Comparison of ENCODE assay signal across 8 mouse cellular contexts in genomic region chr11:73177895-73178294, GRCm38 (mm10). TPM values are rescaled to one million over a fixed set of nuclear protein-coding genes. Genes with fewer than 3 reads are reported as not detected.
DNase-seq lines count a peak whose midpoint lies in the region; ATAC-seq and TF ChIP-seq lines count a peak whose summit lies in the region.

No protein-coding gene starts in this region.

- TF ChIP-seq CTCF in cortical plate, adult 2 months (IDR thresholded peaks at IDR 0.05; ENCODE audit: extremely low read depth, insufficient read depth, low read length): no peak
- TF ChIP-seq CTCF in midbrain, postnatal 0 days (IDR thresholded peaks at IDR 0.05): peak; percentile 42

- peak overlapping the region; percentile 95; the same call in 1 of the 2 replicates for H3K27ac ChIP-seq in kidney, embryonic 14.5 days (ENCODE audit: low read depth, low read length)
- peak overlapping the region; percentile 89; the same call in 1 of the 2 replicates for H3K27ac ChIP-seq in cortical plate, adult 2 months (ENCODE audit: insufficient read depth, low read length)
- peak overlapping the region; percentile 97 for H3K27ac ChIP-seq in intestine, embryonic 15.5 days
- peak overlapping the region; percentile 83; the same call in 1 of the 2 replicates for H3K27ac ChIP-seq in midbrain, postnatal 0 days (ENCODE audit: low read depth, low read length)

- H3K4me2 ChIP-seq in kidney, embryonic 14.5 days (replicated peaks; ENCODE audit: low read depth, low read length): peak overlapping the region; percentile 73
- H3K4me2 ChIP-seq in intestine, embryonic 15.5 days (replicated peaks): peak overlapping the region; percentile 76
- H3K4me2 ChIP-seq in midbrain, postnatal 0 days (ENCODE audit: low read depth, low read length, poor library complexity, severe bottlenecking): peak overlapping the region; percentile 61

- H3K9ac ChIP-seq in kidney, embryonic 14.5 days (ENCODE audit: low read depth, low read length): peak overlapping the region; percentile 92
- peak overlapping the region; percentile 78 for H3K9ac ChIP-seq in intestine, embryonic 15.5 days
- H3K9ac ChIP-seq in midbrain, postnatal 0 days (replicated peaks; ENCODE audit: low read length, poor library complexity, severe bottlenecking): peak overlapping the region; percentile 86

- H3K27me3 ChIP-seq in kidney, embryonic 14.5 days (ENCODE audit: control insufficient read depth, insufficient read depth, low read length): no peaks in the 10 kb centered on the region
- no peaks in the 10 kb centered on the region for H3K27me3 ChIP-seq in intestine, embryonic 15.5 days (replicated peaks)
- no peaks in the 10 kb centered on the region for H3K27me3 ChIP-seq in midbrain, postnatal 0 days (ENCODE audit: insufficient read depth, low read length)

- H3K36me3 ChIP-seq in kidney, embryonic 14.5 days (ENCODE audit: control insufficient read depth, insufficient read depth, low read length): peaks cover 21% of the 10 kb centered on the region
- H3K36me3 ChIP-seq in intestine, embryonic 15.5 days: peaks cover 8% of the 10 kb centered on the region; the same call in 1 of the 2 replicates
- 0 out of 2 replicates have a peak, but pooled peaks cover 9% of the 10 kb centered on the region for H3K36me3 ChIP-seq in midbrain, postnatal 0 days (ENCODE audit: insufficient read depth, low read length)

- intact Hi-C loops in left cerebral cortex, postnatal 10 days (cut with DNase I): no loop called here

- DNase-seq in kidney, postnatal 14 days: no peak
- DNase-seq in midbrain, postnatal 0 days (ENCODE audit: low spot score): no peak
- DNase-seq in left cerebral cortex, postnatal 10 days (ENCODE audit: extremely low spot score in 1 of 2, low spot score in 2 of 2): no peak
- DNase-seq in frontal cortex, adult 2 months (ENCODE audit: extremely low spot score in 1 of 2, low spot score in 1 of 2): no peak
- no peak for DNase-seq in spleen, postnatal 36 days (ENCODE audit: low spot score in 2 of 2)

- WGBS in kidney, embryonic 14.5 days: 4% methylated on average over 2 of the region's 2 CpGs
- WGBS in intestine, embryonic 15.5 days: 4% methylated on average over 2 of the region's 2 CpGs
- WGBS in midbrain, postnatal 0 days: 5% methylated on average over 2 of the region's 2 CpGs

- no peak for TF ChIP-seq POLR2A in cortical plate, adult 2 months (IDR thresholded peaks at IDR 0.05; ENCODE audit: extremely low read depth, insufficient read depth, low read length)

- peak overlapping the region; percentile 98 for H3K4me3 ChIP-seq in kidney, embryonic 14.5 days (ENCODE audit: low read length)
- H3K4me3 ChIP-seq in cortical plate, adult 2 months (ENCODE audit: insufficient read depth, low read length): peak overlapping the region; percentile 84
- peak overlapping the region; percentile 94 for H3K4me3 ChIP-seq in intestine, embryonic 15.5 days (replicated peaks)
- peak overlapping the region; percentile 93 for H3K4me3 ChIP-seq in midbrain, postnatal 0 days (ENCODE audit: low read depth, low read length)

- H3K9me3 ChIP-seq in kidney, embryonic 14.5 days (ENCODE audit: control insufficient read depth, low read length): no peaks in the 10 kb centered on the region
- no peaks in the 10 kb centered on the region for H3K9me3 ChIP-seq in intestine, embryonic 15.5 days
- no peaks in the 10 kb centered on the region for H3K9me3 ChIP-seq in midbrain, postnatal 0 days (ENCODE audit: low read length)

- ATAC-seq in kidney, embryonic 14.5 days (ENCODE audit: low FRiP score, low TSS enrichment): 0 out of 2 replicates have a peak, but pooled peaks have one; percentile 0
- ATAC-seq in intestine, embryonic 15.5 days: peak; percentile 16
- no peak for ATAC-seq in midbrain, postnatal 0 days (ENCODE audit: low FRiP score)

- peaks cover 24% of the 10 kb centered on the region for H3K4me1 ChIP-seq in kidney, embryonic 14.5 days (ENCODE audit: control insufficient read depth, insufficient read depth, low read length)
- peaks cover 4% of the 10 kb centered on the region; the same call in 1 of the 2 replicates for H3K4me1 ChIP-seq in cortical plate, adult 2 months (ENCODE audit: control insufficient read depth, insufficient read depth, low read length)
- peaks cover 26% of the 10 kb centered on the region for H3K4me1 ChIP-seq in intestine, embryonic 15.5 days (replicated peaks)
- no peaks in the 10 kb centered on the region for H3K4me1 ChIP-seq in midbrain, postnatal 0 days (ENCODE audit: insufficient read depth, low read length)

RNA-seq across cellular contexts. Expression of gene Tax1bp3, which starts 1.0 kb away (rescaled TPM):
- 195 and 209 TPM in 2 replicates for polyA plus RNA-seq in kidney, embryonic 14.5 days (2014; fragmentation: Nextera tagmentation; extraction: Ambion mirVana)
- 13.3 and 13.6 TPM in 2 replicates for polyA plus RNA-seq in cortical plate, adult 2 months (2012; rRNA removed)
- polyA plus RNA-seq in intestine, embryonic 15.5 days (2015; fragmentation: Nextera tagmentation; extraction: Ambion mirVana): 208 and 212 TPM in 2 replicates
- total RNA-seq in midbrain, postnatal 0 days (2014; rRNA removed): 43.8 and 55.6 TPM in 2 replicates
- polyA plus RNA-seq in midbrain, postnatal 0 days (2015; fragmentation: Nextera tagmentation; extraction: Ambion mirVana): 91.0 and 100 TPM in 2 replicates
- 10 to 100 TPM; 18.2 to 20.2 TPM for total RNA-seq in left cerebral cortex, postnatal 10 days (2021)
- polyA plus RNA-seq in frontal cortex, adult 2 months (2012; rRNA removed): 23.9 and 24.6 TPM in 2 replicates

RNA-seq across cellular contexts. Expression of gene Emc6, which starts 1.1 kb away (rescaled TPM):
- 134 and 156 TPM in 2 replicates for polyA plus RNA-seq in kidney, embryonic 14.5 days (2014; fragmentation: Nextera tagmentation; extraction: Ambion mirVana)
- 62.8 and 69.7 TPM in 2 replicates for polyA plus RNA-seq in cortical plate, adult 2 months (2012; rRNA removed)
- polyA plus RNA-seq in intestine, embryonic 15.5 days (2015; fragmentation: Nextera tagmentation; extraction: Ambion mirVana): 118 and 126 TPM in 2 replicates
- total RNA-seq in midbrain, postnatal 0 days (2014; rRNA removed): 141 and 143 TPM in 2 replicates
- polyA plus RNA-seq in midbrain, postnatal 0 days (2015; fragmentation: Nextera tagmentation; extraction: Ambion mirVana): 169 and 182 TPM in 2 replicates
- total RNA-seq in left cerebral cortex, postnatal 10 days (2021): 10 to 100 TPM; 59.7 to 65.4 TPM
- polyA plus RNA-seq in frontal cortex, adult 2 months (2012; rRNA removed): 63.0 and 66.5 TPM in 2 replicates

RNA-seq across cellular contexts. Expression of gene P2rx5, which starts 17.7 kb away (rescaled TPM):
- polyA plus RNA-seq in kidney, embryonic 14.5 days (2014; fragmentation: Nextera tagmentation; extraction: Ambion mirVana): 0.34 TPM in 1 of 2 replicates, not detected in the other
- polyA plus RNA-seq in cortical plate, adult 2 months (2012; rRNA removed): 0.35 and 0.68 TPM in 2 replicates
- 0.09 TPM in 1 of 2 replicates, not detected in the other for polyA plus RNA-seq in intestine, embryonic 15.5 days (2015; fragmentation: Nextera tagmentation; extraction: Ambion mirVana)
- total RNA-seq in midbrain, postnatal 0 days (2014; rRNA removed): 1.1 TPM in 1 of 2 replicates, not detected in the other
- 0.28 and 0.50 TPM in 2 replicates for polyA plus RNA-seq in midbrain, postnatal 0 days (2015; fragmentation: Nextera tagmentation; extraction: Ambion mirVana)
- total RNA-seq in left cerebral cortex, postnatal 10 days (2021): under 1 TPM; 0.32 to 0.54 TPM
- polyA plus RNA-seq in frontal cortex, adult 2 months (2012; rRNA removed): 0.26 and 0.74 TPM in 2 replicates

RNA-seq across cellular contexts. Expression of gene Ctns, which starts 20.9 kb away (rescaled TPM):
- 15.3 and 19.5 TPM in 2 replicates for polyA plus RNA-seq in kidney, embryonic 14.5 days (2014; fragmentation: Nextera tagmentation; extraction: Ambion mirVana)
- polyA plus RNA-seq in cortical plate, adult 2 months (2012; rRNA removed): 23.5 and 24.5 TPM in 2 replicates
- polyA plus RNA-seq in intestine, embryonic 15.5 days (2015; fragmentation: Nextera tagmentation; extraction: Ambion mirVana): 23.8 and 25.1 TPM in 2 replicates
- 21.5 and 22.9 TPM in 2 replicates for total RNA-seq in midbrain, postnatal 0 days (2014; rRNA removed)
- polyA plus RNA-seq in midbrain, postnatal 0 days (2015; fragmentation: Nextera tagmentation; extraction: Ambion mirVana): 13.0 and 13.3 TPM in 2 replicates
- total RNA-seq in left cerebral cortex, postnatal 10 days (2021): 10 to 100 TPM; 17.6 to 18.2 TPM
- polyA plus RNA-seq in frontal cortex, adult 2 months (2012; rRNA removed): 25.9 and 26.0 TPM in 2 replicates

RNA-seq across cellular contexts. Expression of gene Shpk, which starts 21.4 kb away (rescaled TPM):
- polyA plus RNA-seq in kidney, embryonic 14.5 days (2014; fragmentation: Nextera tagmentation; extraction: Ambion mirVana): 0.77 and 1.1 TPM in 2 replicates
- 4.1 and 4.4 TPM in 2 replicates for polyA plus RNA-seq in cortical plate, adult 2 months (2012; rRNA removed)
- polyA plus RNA-seq in intestine, embryonic 15.5 days (2015; fragmentation: Nextera tagmentation; extraction: Ambion mirVana): 6.2 and 8.1 TPM in 2 replicates
- 2.2 and 2.7 TPM in 2 replicates for total RNA-seq in midbrain, postnatal 0 days (2014; rRNA removed)
- 2.2 and 2.3 TPM in 2 replicates for polyA plus RNA-seq in midbrain, postnatal 0 days (2015; fragmentation: Nextera tagmentation; extraction: Ambion mirVana)
- 1 to 10 TPM; 2.1 to 3.0 TPM for total RNA-seq in left cerebral cortex, postnatal 10 days (2021)
- polyA plus RNA-seq in frontal cortex, adult 2 months (2012; rRNA removed): 5.0 and 5.4 TPM in 2 replicates
